Mouse (Mus musculus): Measurements from ENCODE around the gene Gpd1l. TPM values are rescaled to one million over a fixed set of nuclear protein-coding genes. Genes with fewer than 3 reads are reported as not detected.

Gene Gpd1l
- polyA plus RNA-seq, 1 experiment: 30.3 TPM

DNA sequence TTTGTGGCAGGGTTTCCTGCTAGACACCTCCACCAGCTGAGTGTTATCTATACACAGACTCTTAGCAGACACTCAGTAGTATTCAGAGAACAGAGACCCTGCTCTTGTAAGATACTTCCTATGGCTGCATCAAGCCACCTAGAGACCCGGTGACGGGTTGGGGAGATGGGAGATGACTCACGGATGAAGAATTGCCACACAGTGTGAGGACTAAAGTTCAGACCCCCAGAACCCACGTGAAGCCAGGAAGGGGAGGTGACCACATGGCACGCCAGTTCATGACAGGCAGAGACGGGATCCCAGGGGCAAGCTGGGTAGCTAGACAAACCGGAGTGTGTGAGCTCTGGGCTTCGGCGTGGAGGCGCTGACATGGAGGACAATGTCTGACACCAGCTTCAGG is 8.7 kb downstream of the Gpd1l start:
- TF ChIP-seq CTCF (IDR thresholded peaks at IDR 0.05; ENCODE audit: borderline replicate concordance, extremely low read depth, insufficient read depth, insufficient read length) (no peak), POLR2A (IDR thresholded peaks at IDR 0.05; ENCODE audit: borderline replicate concordance, extremely low read depth, insufficient read depth, insufficient read length, poor library complexity, severe bottlenecking) (no peak)

GRCm38 (mm10) chr9:114924511-114924910 is 9.3 kb downstream of the Gpd1l start:
- TF ChIP-seq CTCF (IDR thresholded peaks at IDR 0.05; ENCODE audit: borderline replicate concordance, extremely low read depth, insufficient read depth, insufficient read length): no peak
- TF ChIP-seq POLR2A (IDR thresholded peaks at IDR 0.05; ENCODE audit: borderline replicate concordance, extremely low read depth, insufficient read depth, insufficient read length, poor library complexity, severe bottlenecking): no peak
- no peak for DNase-seq (ENCODE audit: low read depth)

More for the DNA sequence above, 8.7 kb downstream of the Gpd1l start:
- no peak for DNase-seq (ENCODE audit: low read depth)

DNA sequence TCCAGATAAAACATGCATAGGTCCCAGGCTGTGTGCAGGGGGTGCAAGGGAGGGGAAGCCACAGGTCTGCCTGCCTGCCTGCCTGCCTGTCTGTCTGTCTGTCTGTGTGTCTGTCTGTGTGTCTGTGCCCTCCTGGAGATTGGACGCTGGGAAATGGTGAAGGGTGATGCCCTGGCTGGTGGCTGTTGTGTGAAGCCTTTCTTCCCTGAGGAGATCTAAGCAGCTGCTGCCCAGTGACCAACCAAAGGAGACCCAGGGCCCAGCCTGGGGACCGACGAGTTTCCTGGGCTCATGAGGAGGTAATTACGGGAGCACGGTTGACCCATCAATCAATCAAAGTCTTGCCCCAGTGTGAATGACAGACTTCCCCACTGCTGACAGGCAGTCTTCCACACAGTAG is 11.6 kb downstream of the Gpd1l start:
- no peak for DNase-seq (ENCODE audit: low read depth)
- TF ChIP-seq POLR2A (IDR thresholded peaks at IDR 0.05; ENCODE audit: borderline replicate concordance, extremely low read depth, insufficient read depth, insufficient read length, poor library complexity, severe bottlenecking) (no peak), CTCF (IDR thresholded peaks at IDR 0.05; ENCODE audit: borderline replicate concordance, extremely low read depth, insufficient read depth, insufficient read length) (no peak)

- TF ChIP-seq CTCF (IDR thresholded peaks at IDR 0.05; ENCODE audit: borderline replicate concordance, extremely low read depth, insufficient read depth, insufficient read length): peak; percentile 18; the same call in 1 of the 2 replicates
- TF ChIP-seq POLR2A (IDR thresholded peaks at IDR 0.05; ENCODE audit: borderline replicate concordance, extremely low read depth, insufficient read depth, insufficient read length, poor library complexity, severe bottlenecking): no peak
- DNase-seq (ENCODE audit: low read depth): peak; percentile 46
Measured at GRCm38 (mm10) chr9:114921352-114922081, 12.3 kb downstream of the Gpd1l start.

GRCm38 (mm10) chr9:114920569-114920968 is 13.2 kb downstream of the Gpd1l start:
- no peak for DNase-seq (ENCODE audit: low read depth)
- TF ChIP-seq CTCF (IDR thresholded peaks at IDR 0.05; ENCODE audit: borderline replicate concordance, extremely low read depth, insufficient read depth, insufficient read length) (no peak), POLR2A (IDR thresholded peaks at IDR 0.05; ENCODE audit: borderline replicate concordance, extremely low read depth, insufficient read depth, insufficient read length, poor library complexity, severe bottlenecking) (no peak)

GRCm38 (mm10) chr9:114912680-114913649 is 20.8 kb downstream of the Gpd1l start:
- DNase-seq (ENCODE audit: low read depth): peak; percentile 94
- TF ChIP-seq POLR2A (IDR thresholded peaks at IDR 0.05; ENCODE audit: borderline replicate concordance, extremely low read depth, insufficient read depth, insufficient read length, poor library complexity, severe bottlenecking) (no peak), CTCF (IDR thresholded peaks at IDR 0.05; ENCODE audit: borderline replicate concordance, extremely low read depth, insufficient read depth, insufficient read length) (peak; percentile 78; the same call in 1 of the 2 replicates)

- TF ChIP-seq CTCF (IDR thresholded peaks at IDR 0.05; ENCODE audit: borderline replicate concordance, extremely low read depth, insufficient read depth, insufficient read length) (no peak), POLR2A (IDR thresholded peaks at IDR 0.05; ENCODE audit: borderline replicate concordance, extremely low read depth, insufficient read depth, insufficient read length, poor library complexity, severe bottlenecking) (no peak)
- no peak for DNase-seq (ENCODE audit: low read depth)
Measured at GRCm38 (mm10) chr9:114907509-114907908, 26.3 kb downstream of the Gpd1l start.

- no peak for DNase-seq (ENCODE audit: low read depth)
- TF ChIP-seq POLR2A (IDR thresholded peaks at IDR 0.05; ENCODE audit: borderline replicate concordance, extremely low read depth, insufficient read depth, insufficient read length, poor library complexity, severe bottlenecking) (no peak), CTCF (IDR thresholded peaks at IDR 0.05; ENCODE audit: borderline replicate concordance, extremely low read depth, insufficient read depth, insufficient read length) (no peak)
Measured at GRCm38 (mm10) chr9:114895919-114896318, 37.9 kb downstream of the Gpd1l start.

DNA sequence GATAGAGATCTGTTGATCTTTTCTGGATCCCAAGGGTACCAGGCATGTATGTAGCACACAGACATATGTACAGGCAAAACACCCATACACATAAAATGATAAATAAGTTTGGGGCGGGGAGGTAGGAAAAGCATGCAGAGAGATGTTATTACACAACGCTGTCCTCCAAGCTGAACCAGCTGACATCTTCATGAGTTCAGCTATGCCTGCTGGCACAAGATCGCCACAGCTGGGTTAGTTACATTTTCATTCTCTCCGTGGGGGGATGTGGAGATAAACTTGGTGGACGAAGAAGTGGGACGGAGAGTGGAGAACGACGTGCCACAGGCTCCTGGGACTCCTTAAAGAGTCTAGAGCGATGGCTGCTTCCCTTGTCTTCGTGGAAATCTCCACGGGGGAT is 40.8 kb downstream of the Gpd1l start:
- DNase-seq (ENCODE audit: low read depth): no peak
- TF ChIP-seq POLR2A (IDR thresholded peaks at IDR 0.05; ENCODE audit: borderline replicate concordance, extremely low read depth, insufficient read depth, insufficient read length, poor library complexity, severe bottlenecking) (no peak), CTCF (IDR thresholded peaks at IDR 0.05; ENCODE audit: borderline replicate concordance, extremely low read depth, insufficient read depth, insufficient read length) (no peak)

- TF ChIP-seq CTCF (IDR thresholded peaks at IDR 0.05; ENCODE audit: borderline replicate concordance, extremely low read depth, insufficient read depth, insufficient read length) (no peak), POLR2A (IDR thresholded peaks at IDR 0.05; ENCODE audit: borderline replicate concordance, extremely low read depth, insufficient read depth, insufficient read length, poor library complexity, severe bottlenecking) (no peak)
- peak; percentile 12 for DNase-seq (ENCODE audit: low read depth)
Measured at GRCm38 (mm10) chr9:114890377-114890776, 43.4 kb downstream of the Gpd1l start.

- DNase-seq (ENCODE audit: low read depth): no peak
- TF ChIP-seq POLR2A (IDR thresholded peaks at IDR 0.05; ENCODE audit: borderline replicate concordance, extremely low read depth, insufficient read depth, insufficient read length, poor library complexity, severe bottlenecking) (no peak), CTCF (IDR thresholded peaks at IDR 0.05; ENCODE audit: borderline replicate concordance, extremely low read depth, insufficient read depth, insufficient read length) (no peak)
Measured at GRCm38 (mm10) chr9:114888856-114889407, 44.9 kb downstream of the Gpd1l start.
